Mouse (Mus musculus): ENCODE data around the gene Homer3. TPM values are rescaled to one million over a fixed set of nuclear protein-coding genes. Genes with fewer than 3 reads are reported as not detected.

Gene Homer3
- polyA plus RNA-seq, 1 experiment from 2014 or later = 90.7 TPM

Other genes with a start within 250 kb of the Homer3 start
- 67.6 and 70.1 TPM in 2 replicates for gene Mau2, start 240.1 kb upstream of the Homer3 start, polyA plus RNA-seq (2016; fragmentation: Nextera tagmentation; extraction: Ambion mirVana)
- 53.8 and 55.7 TPM in 2 replicates for gene Sugp1, start 240.0 kb upstream of the Homer3 start, polyA plus RNA-seq (2016; fragmentation: Nextera tagmentation; extraction: Ambion mirVana)
- gene Tm6sf2, start 209.9 kb upstream of the Homer3 start, polyA plus RNA-seq (2016; fragmentation: Nextera tagmentation; extraction: Ambion mirVana) = 1.3 TPM in 2 replicates
- 0.06 and 0.19 TPM in 2 replicates for gene Hapln4, start 199.4 kb upstream of the Homer3 start, polyA plus RNA-seq (2016; fragmentation: Nextera tagmentation; extraction: Ambion mirVana)
- gene Ncan, start 162.0 kb upstream of the Homer3 start, polyA plus RNA-seq (2016; fragmentation: Nextera tagmentation; extraction: Ambion mirVana) = 84.2 and 104 TPM in 2 replicates
- 27.8 and 28.3 TPM in 2 replicates for gene Nr2c2ap, start 151.5 kb upstream of the Homer3 start, polyA plus RNA-seq (2016; fragmentation: Nextera tagmentation; extraction: Ambion mirVana)
- 14.3 and 16.7 TPM in 2 replicates for gene Rfxank, start 143.7 kb upstream of the Homer3 start, polyA plus RNA-seq (2016; fragmentation: Nextera tagmentation; extraction: Ambion mirVana)
- 35.0 and 36.1 TPM in 2 replicates for gene Borcs8, start 143.3 kb upstream of the Homer3 start, polyA plus RNA-seq (2016; fragmentation: Nextera tagmentation; extraction: Ambion mirVana)
- gene Mef2b, start 143.1 kb upstream of the Homer3 start, polyA plus RNA-seq (2016; fragmentation: Nextera tagmentation; extraction: Ambion mirVana) = 1.6 and 2.5 TPM in 2 replicates
- gene Tmem161a, start 110.5 kb upstream of the Homer3 start, polyA plus RNA-seq (2016; fragmentation: Nextera tagmentation; extraction: Ambion mirVana) = 48.7 and 53.8 TPM in 2 replicates
- gene Slc25a42, start 70.5 kb upstream of the Homer3 start, polyA plus RNA-seq (2016; fragmentation: Nextera tagmentation; extraction: Ambion mirVana) = 3.4 and 3.6 TPM in 2 replicates
- gene Sugp2, start 48.6 kb upstream of the Homer3 start, polyA plus RNA-seq (2016; fragmentation: Nextera tagmentation; extraction: Ambion mirVana) = 82.9 and 92.5 TPM in 2 replicates
- 35.8 and 38.0 TPM in 2 replicates for gene Armc6, start 48.4 kb upstream of the Homer3 start, polyA plus RNA-seq (2016; fragmentation: Nextera tagmentation; extraction: Ambion mirVana)
- 54.0 and 54.2 TPM in 2 replicates for gene Ddx49, start 19.7 kb downstream of the Homer3 start, polyA plus RNA-seq (2016; fragmentation: Nextera tagmentation; extraction: Ambion mirVana)
- gene Cope, start 19.7 kb downstream of the Homer3 start, polyA plus RNA-seq (2016; fragmentation: Nextera tagmentation; extraction: Ambion mirVana) = 217 and 229 TPM in 2 replicates
- 14.9 and 16.2 TPM in 2 replicates for gene Cers1, start 32.9 kb downstream of the Homer3 start, polyA plus RNA-seq (2016; fragmentation: Nextera tagmentation; extraction: Ambion mirVana)
- gene Gdf1, start 47.0 kb downstream of the Homer3 start, polyA plus RNA-seq (2016; fragmentation: Nextera tagmentation; extraction: Ambion mirVana) = 1.8 and 4.2 TPM in 2 replicates
- 26.9 and 29.5 TPM in 2 replicates for gene Upf1, start 70.5 kb downstream of the Homer3 start, polyA plus RNA-seq (2016; fragmentation: Nextera tagmentation; extraction: Ambion mirVana)
- gene Comp, start 90.7 kb downstream of the Homer3 start, polyA plus RNA-seq (2016; fragmentation: Nextera tagmentation; extraction: Ambion mirVana) = 0.08 and 0.34 TPM in 2 replicates
- gene Crtc1, start 156.8 kb downstream of the Homer3 start, polyA plus RNA-seq (2016; fragmentation: Nextera tagmentation; extraction: Ambion mirVana) = 18.3 and 22.0 TPM in 2 replicates
- gene Klhl26, start 194.1 kb downstream of the Homer3 start, polyA plus RNA-seq (2016; fragmentation: Nextera tagmentation; extraction: Ambion mirVana) = 18.3 and 18.6 TPM in 2 replicates
- 17.0 and 17.6 TPM in 2 replicates for gene Tmem59l, start 204.5 kb downstream of the Homer3 start, polyA plus RNA-seq (2016; fragmentation: Nextera tagmentation; extraction: Ambion mirVana)
- 1.6 and 2.8 TPM in 2 replicates for gene Crlf1, start 210.3 kb downstream of the Homer3 start, polyA plus RNA-seq (2016; fragmentation: Nextera tagmentation; extraction: Ambion mirVana)
- gene Rex1bd, start 223.9 kb downstream of the Homer3 start, polyA plus RNA-seq (2016; fragmentation: Nextera tagmentation; extraction: Ambion mirVana) = 126 and 127 TPM in 2 replicates
- gene Uba52, start 228.0 kb downstream of the Homer3 start, polyA plus RNA-seq (2016; fragmentation: Nextera tagmentation; extraction: Ambion mirVana) = 692 and 734 TPM in 2 replicates
- 309 and 314 TPM in 2 replicates for gene Fkbp8, start 244.9 kb downstream of the Homer3 start, polyA plus RNA-seq (2016; fragmentation: Nextera tagmentation; extraction: Ambion mirVana)
- 45.6 and 50.8 TPM in 2 replicates for gene Kxd1, start 245.1 kb downstream of the Homer3 start, polyA plus RNA-seq (2016; fragmentation: Nextera tagmentation; extraction: Ambion mirVana)

All from forebrain, embryonic 12.5 days (tissue).